Mouse (Mus musculus) ES-E14 (cell line): ENCODE results near the gene Fam221a. TPM values are rescaled to one million over a fixed set of nuclear protein-coding genes. Genes with fewer than 3 reads are reported as not detected.

ENCODE experiments used
- DNase-seq: peaks from one replicate; pipeline ENCODE4 v3.0.0-alpha.2; 2013; ENCODE audit warnings: low read depth, low spot score
- H3K27ac ChIP-seq: 2 replicates; pipeline ENCODE4 v1.5.1; 2012; ENCODE audit warnings: low read depth, mild to moderate bottlenecking, low read length, moderate library complexity, mixed read lengths; ENCODE audit not compliant: poor library complexity, insufficient read depth, severe bottlenecking
- H3K36me3 ChIP-seq: 2 replicates; pipeline ENCODE4 v1.6.1; 2012; ENCODE audit warnings: mild to moderate bottlenecking, low read length, moderate library complexity, mixed read lengths; ENCODE audit not compliant: control insufficient read depth, poor library complexity, insufficient read depth, severe bottlenecking
- H3K4me1 ChIP-seq, 2 experiments: fragments of 150-350 bp in 1 of 2; sonication (generic) in 1 of 2; 2 replicates each; pipeline ENCODE4 v1.6.1; 2012; ENCODE audit warnings: low read length in 2 of 2, mild to moderate bottlenecking in 1 of 2, mixed read lengths in 1 of 2; ENCODE audit not compliant: control insufficient read depth in 2 of 2, insufficient read depth in 2 of 2, poor library complexity in 1 of 2
- H3K4me3 ChIP-seq, 2 experiments: fragments of 150-350 bp in 1 of 2; sonication (generic) in 1 of 2; 2 replicates each; pipeline ENCODE4 v1.5.1; 2012; ENCODE audit warnings: low read length in 2 of 2, low read depth in 1 of 2, mild to moderate bottlenecking in 1 of 2, mixed read lengths in 1 of 2; ENCODE audit not compliant: insufficient read depth in 1 of 2, poor library complexity in 1 of 2, severe bottlenecking in 1 of 2
- H3K9ac ChIP-seq: 2 replicates; pipeline ENCODE4 v1.6.1; 2012; ENCODE audit warnings: low read depth, mild to moderate bottlenecking, low read length, mixed read lengths; ENCODE audit not compliant: poor library complexity, insufficient read depth, severe bottlenecking
- H3K9me3 ChIP-seq: fragments of 150-350 bp; sonication (generic); 2 replicates; pipeline ENCODE4 v1.6.1; 2012; ENCODE audit warnings: low read depth, mild to moderate bottlenecking, low read length; ENCODE audit not compliant: control insufficient read depth, insufficient read depth
- CHD2 ChIP-seq: IDR thresholded peaks from 2 replicates; pipeline ENCODE4 v1.6.1; 2014; ENCODE audit warnings: mild to moderate bottlenecking, low read depth, low read length, inconsistent platforms
- HCFC1 ChIP-seq: IDR thresholded peaks from 2 replicates; pipeline ENCODE4 v1.6.1; 2012; ENCODE audit warnings: low read length, inconsistent platforms, borderline replicate concordance; ENCODE audit not compliant: insufficient read depth
- MAFK ChIP-seq: IDR thresholded peaks from 2 replicates; pipeline ENCODE4 v1.6.1; 2014; ENCODE audit warnings: mild to moderate bottlenecking, low read depth, low read length, inconsistent platforms; ENCODE audit not compliant: insufficient read depth
- ZC3H11A ChIP-seq: IDR thresholded peaks from 2 replicates; pipeline ENCODE4 v1.6.1; 2012; ENCODE audit warnings: low read depth, mild to moderate bottlenecking, inconsistent platforms, low read length, borderline replicate concordance
- ZNF384 ChIP-seq: IDR thresholded peaks from 2 replicates; pipeline ENCODE4 v1.6.1; 2012; ENCODE audit warnings: low read depth, low read length, inconsistent platforms
- in situ Hi-C, 2 experiments: fragments of 600-800 bp; cut with MboI; formaldehyde crosslinking; loops; one replicate each; pipeline ENCODE4 v1.15.1; 2025; ENCODE audit warnings: low sequenced_read_pairs in 2 of 2, inconsistent platforms in 1 of 2; ENCODE audit not compliant: unreplicated experiment in 2 of 2
- total RNA-seq: library from RNA; depleted of rRNA; stranded (reverse); fragments of 300-350 nt; gene quantifications from 2 replicates; pipeline ENCODE4 v1.2.3, GENCODE M21; 2012; rRNA removed

Fam221a gene
- 3.8 and 4.9 TPM in 2 replicates for total RNA-seq

- H3K4me3 ChIP-seq, result peak within 1 kb of the TSS; percentile 69 to 79
- no peaks in the 10 kb centered on the region for H3K36me3 ChIP-seq
- H3K4me1 ChIP-seq, result peaks cover 0 to 5% of the 10 kb centered on the region in 2 experiments; a peak in 1 of 4 replicates
- TF ChIP-seq MAFK (no peak), ZC3H11A (0 out of 2 replicates have a peak, but pooled peaks have one; percentile 1), HCFC1 (no peak)
- H3K27ac ChIP-seq, result no peak within 1 kb of the TSS
- peak; percentile 99 for DNase-seq
- H3K9ac ChIP-seq, result peak within 1 kb of the TSS; percentile 90
- in situ Hi-C loops, result loop anchor here (10.0 to 25.0 kb wide), 2 partner anchors 303 to 330 kb away; partner anchors contain the start of gene Gpnmb (in 1 of the 2)
- no peaks in the 10 kb centered on the region for H3K9me3 ChIP-seq
Measured at GRCm38 (mm10) chr6:49367159-49368054, at the start of gene Fam221a. Gene Fam221a, plus strand, starts transcription at chr6:49367739.

GRCm38 (mm10) chr6:49318966-49319594 lies 48.5 kb upstream of the Fam221a start, which contains the start of gene Ccdc126:
Gene Ccdc126, plus strand, starts transcription at chr6:49319274.
- TF ChIP-seq HCFC1, result peak; percentile 98
- TF ChIP-seq CHD2, result peak; percentile 75
- no peak; the same call in 1 of the 2 replicates for TF ChIP-seq ZC3H11A
- Histone ChIP-seq H3K4me3 (peak within 1 kb of the TSS; percentile 74 to 75), H3K4me1 (peaks cover 4 to 6% of the 10 kb centered on the region in 2 experiments; a peak in 1 of 4 replicates), H3K9ac (peak within 1 kb of the TSS; percentile 63), H3K36me3 (no peaks in the 10 kb centered on the region), H3K9me3 (no peaks in the 10 kb centered on the region), H3K27ac (peak within 1 kb of the TSS; percentile 51)
- peak; percentile 97 for DNase-seq
- in situ Hi-C loops, result no loop called here

DNA sequence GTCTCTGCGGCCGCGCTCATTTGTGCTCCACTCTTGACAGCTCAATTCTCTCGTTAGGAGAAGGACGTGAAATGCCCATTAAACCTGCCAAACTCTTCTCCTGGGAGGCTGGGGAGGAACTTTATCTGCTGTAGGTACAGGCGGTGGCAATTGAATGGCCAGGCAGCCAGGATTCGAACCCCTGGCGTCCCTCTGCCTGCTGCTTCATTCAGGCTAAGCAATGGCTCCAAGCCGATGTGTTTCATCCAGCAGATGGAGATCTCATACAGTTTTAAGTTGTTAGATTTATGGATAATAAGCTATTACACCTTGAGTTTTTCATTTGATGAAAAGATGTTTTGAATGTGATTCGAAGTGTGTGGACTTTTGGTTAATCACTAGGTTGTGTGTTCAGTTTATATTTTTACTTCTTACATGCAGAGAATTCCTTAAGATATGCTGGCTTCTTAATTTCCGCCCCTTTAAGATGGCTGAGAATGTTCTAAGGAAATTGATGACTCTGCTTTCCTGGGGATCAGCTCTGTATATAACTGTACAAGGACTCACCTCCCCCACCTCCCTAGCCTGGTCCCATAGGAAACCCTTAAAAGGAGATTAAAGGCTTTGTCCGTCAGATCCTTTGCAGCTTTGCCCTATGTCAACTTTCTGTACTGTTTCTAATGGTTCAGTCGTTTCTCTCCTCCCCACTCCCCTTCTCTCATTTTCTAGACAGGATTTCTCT lies 47.8 kb upstream of the Fam221a start:
- Histone ChIP-seq H3K9me3 (no peaks in the 10 kb centered on the region), H3K36me3 (no peaks in the 10 kb centered on the region), H3K27ac (peak overlapping the region; percentile 51), H3K9ac (peak overlapping the region; percentile 63), H3K4me1 (peaks cover 2 to 6% of the 10 kb centered on the region in 2 experiments; a peak in 1 of 4 replicates), H3K4me3 (peak overlapping the region; percentile 74 to 75)
- DNase-seq, result no peak
- in situ Hi-C loops, result no loop called here
- TF ChIP-seq MAFK, result peak; percentile 69
- no peak for TF ChIP-seq CHD2

- no peak overlapping the region for H3K4me3 ChIP-seq
- H3K9me3 ChIP-seq, result no peaks in the 10 kb centered on the region
- no peak overlapping the region for H3K27ac ChIP-seq
- TF ChIP-seq CHD2, result no peak
- TF ChIP-seq ZNF384, result no peak
- no peak for TF ChIP-seq MAFK
- no peak for TF ChIP-seq ZC3H11A
- TF ChIP-seq HCFC1, result no peak
- in situ Hi-C loops, result no loop called here
- no peak overlapping the region for H3K9ac ChIP-seq
- DNase-seq, result no peak
- H3K36me3 ChIP-seq, result no peaks in the 10 kb centered on the region
- H3K4me1 ChIP-seq, result peaks cover 2 to 6% of the 10 kb centered on the region in 2 experiments; a peak in 1 of 4 replicates
Measured at GRCm38 (mm10) chr6:49321341-49321740, 46.2 kb upstream of the Fam221a start.
